1 mouse cellular context compared by ENCODE assay signal in the genomic region with DNA sequence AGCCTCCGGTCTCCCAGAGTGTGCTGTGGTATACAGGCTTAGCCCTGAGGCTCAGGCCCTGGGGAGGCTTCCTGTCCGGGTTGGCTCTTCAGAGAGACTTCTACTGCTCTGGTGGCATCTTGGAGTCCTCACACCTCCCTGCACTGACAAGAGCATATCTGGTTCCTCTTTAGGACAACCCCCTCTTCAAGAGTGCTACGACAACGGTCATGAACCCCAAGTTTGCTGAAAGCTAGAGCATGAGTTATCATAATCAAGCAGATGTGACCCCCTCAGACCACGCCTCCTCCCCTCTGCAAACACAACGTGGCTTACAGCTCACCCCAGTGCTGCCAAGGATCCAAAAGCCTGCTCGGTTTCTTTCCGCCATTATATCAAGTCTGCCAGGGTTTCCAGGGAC.
A peak's percentile ranks its signal among the peaks of the same experiment; 100 is the strongest.
TF ChIP-seq lines count a peak whose summit lies in the region.

No protein-coding gene starts in this region.

TF ChIP-seq in MEL, 35 proteins besides CTCF, POLR2A, EP300 and RAD21 (continued from another document):
- TF ChIP-seq TCF12 (IDR thresholded peaks at IDR 0.05; ENCODE audit: low read depth, low read length) (peak; percentile 77), MAFK (IDR thresholded peaks at IDR 0.05; ENCODE audit: borderline replicate concordance, low read depth, low read length) (no peak)
TF ChIP-seq in MEL: peak in this region for 11.
